Mouse (Mus musculus) forebrain, embryonic 15.5 days (tissue): Measurements from ENCODE around the gene Pxylp1. TPM values are rescaled to one million over a fixed set of nuclear protein-coding genes. Genes with fewer than 3 reads are reported as not detected.

Experiments
- ATAC-seq: fragments of 200-750 bp; cut with Nextera tagmentation; replicated peaks from 2 replicates; pipeline ENCODE4 v1.8.0; 2017; ENCODE audit warnings: mild to moderate bottlenecking, moderate TSS enrichment, moderate library complexity
- H3K27ac ChIP-seq: fragments of 300-500 bp; sonication (generic); replicated peaks from 2 replicates; pipeline ENCODE4 v1.5.1; 2015; ENCODE audit warnings: mild to moderate bottlenecking, inconsistent platforms
- H3K27me3 ChIP-seq: fragments of 300-500 bp; sonication (generic); 2 replicates; pipeline ENCODE4 v1.6.1; 2015; ENCODE audit warnings: inconsistent platforms
- H3K36me3 ChIP-seq: fragments of 300-500 bp; sonication (generic); 2 replicates; pipeline ENCODE4 v1.6.1; 2015; ENCODE audit warnings: mild to moderate bottlenecking, inconsistent platforms
- H3K4me1 ChIP-seq: fragments of 300-500 bp; sonication (generic); 2 replicates; pipeline ENCODE4 v1.6.1; 2015; ENCODE audit warnings: inconsistent platforms
- H3K4me2 ChIP-seq: fragments of 300-500 bp; sonication (generic); replicated peaks from 2 replicates; pipeline ENCODE4 v1.6.1; 2015; ENCODE audit warnings: mild to moderate bottlenecking, inconsistent platforms
- H3K4me3 ChIP-seq: fragments of 300-500 bp; sonication (generic); 2 replicates; pipeline ENCODE4 v1.5.1; 2015; ENCODE audit warnings: mild to moderate bottlenecking, inconsistent platforms
- H3K9ac ChIP-seq: fragments of 300-500 bp; sonication (generic); replicated peaks from 2 replicates; pipeline ENCODE4 v1.6.1; 2015; ENCODE audit warnings: mild to moderate bottlenecking, inconsistent platforms
- H3K9me3 ChIP-seq: fragments of 300-500 bp; sonication (generic); 2 replicates; pipeline ENCODE4 v1.6.1; 2016; ENCODE audit warnings: inconsistent platforms
- WGBS: fragments of 180-500 bp; shearing (Covaris S2); methylation state at CpG from one replicate; pipeline ENCODE4 v1.1.7; 2015; ENCODE audit warnings: mixed read lengths; 5-methylcytosine and 5-hydroxymethylcytosine counted together
- polyA plus RNA-seq: library from polyadenylated mRNA; unstranded; fragments of >200 nt; fragmentation: Nextera tagmentation; extraction: Ambion mirVana; gene quantifications from 2 replicates; pipeline ENCODE4 v1.2.1, GENCODE M21; 2015

Pxylp1 gene
- polyA plus RNA-seq, 1 experiment from 2014 or later: 33.8 TPM

GRCm38 (mm10) chr9:96830856-96831359, 61.6 kb downstream of the Pxylp1 start:
- H3K27ac ChIP-seq: no peak overlapping the region; the same call in 1 of the 2 replicates
- 29% methylated on average over 17 of the region's 17 CpGs for WGBS
- ATAC-seq: no peak
- H3K4me2 ChIP-seq: peak overlapping the region; percentile 5; the same call in 1 of the 2 replicates
- 0 out of 2 replicates have a peak, but pooled peaks cover 4% of the 10 kb centered on the region for H3K36me3 ChIP-seq
- H3K4me3 ChIP-seq: no peak overlapping the region
- peaks cover 14% of the 10 kb centered on the region for H3K4me1 ChIP-seq
- H3K9me3 ChIP-seq: no peaks in the 10 kb centered on the region
- H3K27me3 ChIP-seq: no peaks in the 10 kb centered on the region
- no peak overlapping the region for H3K9ac ChIP-seq

GRCm38 (mm10) chr9:96829682-96830081, 62.8 kb downstream of the Pxylp1 start:
- H3K4me3 ChIP-seq: no peak overlapping the region
- 94% methylated on average over 2 of the region's 3 CpGs for WGBS
- ATAC-seq: no peak
- peaks cover 14% of the 10 kb centered on the region for H3K4me1 ChIP-seq
- H3K36me3 ChIP-seq: peaks cover 8% of the 10 kb centered on the region
- H3K4me2 ChIP-seq: no peak overlapping the region
- H3K27me3 ChIP-seq: no peaks in the 10 kb centered on the region
- no peak overlapping the region for H3K27ac ChIP-seq
- no peak overlapping the region for H3K9ac ChIP-seq
- no peaks in the 10 kb centered on the region for H3K9me3 ChIP-seq

GRCm38 (mm10) chr9:96828071-96828470, 64.4 kb downstream of the Pxylp1 start:
- ATAC-seq: no peak
- H3K9ac ChIP-seq: no peak overlapping the region
- no peak overlapping the region for H3K4me2 ChIP-seq
- H3K4me3 ChIP-seq: no peak overlapping the region
- WGBS: 80% methylated on average over 2 of the region's 2 CpGs
- H3K9me3 ChIP-seq: no peaks in the 10 kb centered on the region
- no peak overlapping the region for H3K27ac ChIP-seq
- no peaks in the 10 kb centered on the region for H3K27me3 ChIP-seq
- H3K36me3 ChIP-seq: peaks cover 11% of the 10 kb centered on the region
- H3K4me1 ChIP-seq: peaks cover 11% of the 10 kb centered on the region

- no peak overlapping the region for H3K9ac ChIP-seq
- no peaks in the 10 kb centered on the region for H3K27me3 ChIP-seq
- peaks cover 11% of the 10 kb centered on the region for H3K36me3 ChIP-seq
- H3K4me1 ChIP-seq: peaks cover 11% of the 10 kb centered on the region
- 71% methylated on average over 12 of the region's 12 CpGs for WGBS
- H3K4me3 ChIP-seq: no peak overlapping the region
- no peaks in the 10 kb centered on the region for H3K9me3 ChIP-seq
- no peak overlapping the region for H3K27ac ChIP-seq
- no peak overlapping the region for H3K4me2 ChIP-seq
- ATAC-seq: no peak
Observed at GRCm38 (mm10) chr9:96827002-96827785, 65.3 kb downstream of the Pxylp1 start.

- H3K4me2 ChIP-seq: no peak overlapping the region
- peaks cover 11% of the 10 kb centered on the region for H3K36me3 ChIP-seq
- H3K9ac ChIP-seq: no peak overlapping the region
- no peaks in the 10 kb centered on the region for H3K4me1 ChIP-seq
- no peaks in the 10 kb centered on the region for H3K27me3 ChIP-seq
- no peak overlapping the region for H3K4me3 ChIP-seq
- H3K9me3 ChIP-seq: no peaks in the 10 kb centered on the region
- no peak for ATAC-seq
- H3K27ac ChIP-seq: no peak overlapping the region
- 97% methylated on average over 18 of the region's 18 CpGs for whole genome bisulfite sequencing
Observed at GRCm38 (mm10) chr9:96824857-96825256, 67.6 kb downstream of the Pxylp1 start.

GRCm38 (mm10) chr9:96824026-96824425, 68.4 kb downstream of the Pxylp1 start:
- Histone ChIP-seq H3K9me3 (no peaks in the 10 kb centered on the region), H3K4me2 (no peak overlapping the region), H3K4me3 (no peak overlapping the region), H3K27me3 (no peaks in the 10 kb centered on the region), H3K4me1 (no peaks in the 10 kb centered on the region), H3K9ac (no peak overlapping the region), H3K27ac (no peak overlapping the region), H3K36me3 (peaks cover 11% of the 10 kb centered on the region)
- WGBS: 80% methylated on average over 12 of the region's 12 CpGs
- ATAC-seq: no peak

- no peak overlapping the region for H3K9ac ChIP-seq
- no peaks in the 10 kb centered on the region for H3K4me1 ChIP-seq
- no peaks in the 10 kb centered on the region for H3K9me3 ChIP-seq
- no peak for ATAC-seq
- WGBS: 51% methylated on average over 5 of the region's 5 CpGs
- H3K27ac ChIP-seq: no peak overlapping the region
- no peak overlapping the region for H3K4me3 ChIP-seq
- H3K27me3 ChIP-seq: no peaks in the 10 kb centered on the region
- no peak overlapping the region for H3K4me2 ChIP-seq
- peaks cover 11% of the 10 kb centered on the region for H3K36me3 ChIP-seq
Observed at GRCm38 (mm10) chr9:96823541-96823940, 68.9 kb downstream of the Pxylp1 start.

- Histone ChIP-seq H3K36me3 (peaks cover 11% of the 10 kb centered on the region), H3K4me2 (no peak overlapping the region), H3K4me3 (no peak overlapping the region), H3K27ac (no peak overlapping the region), H3K27me3 (no peaks in the 10 kb centered on the region), H3K9ac (no peak overlapping the region), H3K4me1 (no peaks in the 10 kb centered on the region), H3K9me3 (no peaks in the 10 kb centered on the region)
- 68% methylated on average over 9 of the region's 9 CpGs for WGBS
- no peak for ATAC-seq
Observed at GRCm38 (mm10) chr9:96823005-96823404, 69.5 kb downstream of the Pxylp1 start.

- Histone ChIP-seq H3K4me3 (no peak overlapping the region), H3K4me2 (no peak overlapping the region), H3K27ac (no peak overlapping the region), H3K27me3 (no peaks in the 10 kb centered on the region), H3K4me1 (no peaks in the 10 kb centered on the region), H3K9me3 (no peaks in the 10 kb centered on the region), H3K9ac (no peak overlapping the region), H3K36me3 (no peaks in the 10 kb centered on the region)
- ATAC-seq: peak; percentile 73
- 69% methylated on average over 11 of the region's 11 CpGs for WGBS
Observed at GRCm38 (mm10) chr9:96818822-96819481, 73.5 kb downstream of the Pxylp1 start.

- Histone ChIP-seq H3K27ac (no peak overlapping the region), H3K4me3 (no peak overlapping the region), H3K9me3 (no peaks in the 10 kb centered on the region), H3K36me3 (no peaks in the 10 kb centered on the region), H3K4me2 (no peak overlapping the region), H3K27me3 (no peaks in the 10 kb centered on the region), H3K4me1 (no peaks in the 10 kb centered on the region), H3K9ac (no peak overlapping the region)
- 35% methylated on average over 7 of the region's 7 CpGs for WGBS
- peak; percentile 77 for ATAC-seq
Observed at GRCm38 (mm10) chr9:96818128-96818821, 74.2 kb downstream of the Pxylp1 start.

- Histone ChIP-seq H3K9ac (no peak overlapping the region), H3K27me3 (no peaks in the 10 kb centered on the region), H3K4me1 (0 out of 2 replicates have a peak, but pooled peaks cover 5% of the 10 kb centered on the region), H3K27ac (peak overlapping the region; percentile 31; the same call in 1 of the 2 replicates), H3K36me3 (no peaks in the 10 kb centered on the region), H3K4me2 (no peak overlapping the region), H3K9me3 (no peaks in the 10 kb centered on the region), H3K4me3 (no peak overlapping the region)
- 9% methylated on average over 4 of the region's 4 CpGs for WGBS
- no peak for ATAC-seq
Observed at GRCm38 (mm10) chr9:96811996-96812395, 80.5 kb downstream of the Pxylp1 start.
